Mouse (Mus musculus): ENCODE data around the gene Ica1. TPM values are rescaled to one million over a fixed set of nuclear protein-coding genes. Genes with fewer than 3 reads are reported as not detected.

The Ica1 gene
- polyA plus RNA-seq, 1 experiment from 2014 or later: 11.0 TPM

GRCm38 (mm10) chr6:8665786-8666185 lies 112.5 kb downstream of the Ica1 start:
- Histone ChIP-seq H3K9me3 (ENCODE audit: control insufficient read depth) (no peaks in the 10 kb centered on the region), H3K27me3 (replicated peaks; ENCODE audit: control insufficient read depth, insufficient read depth, low read length) (no peaks in the 10 kb centered on the region), H3K27ac (ENCODE audit: low read depth, low read length) (no peak overlapping the region), H3K4me3 (ENCODE audit: low read depth, low read length) (no peak overlapping the region), H3K4me1 (replicated peaks; ENCODE audit: control insufficient read depth, insufficient read depth, low read length) (no peaks in the 10 kb centered on the region), H3K9ac (ENCODE audit: low read depth, low read length) (no peak overlapping the region), H3K4me2 (replicated peaks; ENCODE audit: low read depth) (no peak overlapping the region), H3K36me3 (ENCODE audit: control insufficient read depth, insufficient read depth) (no peaks in the 10 kb centered on the region)
- 96% methylated on average over 5 of the region's 5 CpGs for WGBS
- ATAC-seq: no peak
- no peak for TF ChIP-seq CTCF (IDR thresholded peaks at IDR 0.05; ENCODE audit: low read depth)

- 86% methylated on average over 5 of the region's 5 CpGs for WGBS
- H3K27me3 ChIP-seq (replicated peaks; ENCODE audit: control insufficient read depth, insufficient read depth, low read length): no peaks in the 10 kb centered on the region
- no peaks in the 10 kb centered on the region for H3K36me3 ChIP-seq (ENCODE audit: control insufficient read depth, insufficient read depth)
- H3K9ac ChIP-seq (ENCODE audit: low read depth, low read length): no peak overlapping the region
- H3K4me3 ChIP-seq (ENCODE audit: low read depth, low read length): no peak overlapping the region
- H3K4me2 ChIP-seq (replicated peaks; ENCODE audit: low read depth): no peak overlapping the region
- no peaks in the 10 kb centered on the region for H3K4me1 ChIP-seq (replicated peaks; ENCODE audit: control insufficient read depth, insufficient read depth, low read length)
- no peak for ATAC-seq
- H3K27ac ChIP-seq (ENCODE audit: low read depth, low read length): no peak overlapping the region
- no peak for TF ChIP-seq CTCF (IDR thresholded peaks at IDR 0.05; ENCODE audit: low read depth)
- no peaks in the 10 kb centered on the region for H3K9me3 ChIP-seq (ENCODE audit: control insufficient read depth)
Observed at GRCm38 (mm10) chr6:8664956-8665355, 113.3 kb downstream of the Ica1 start.

DNA sequence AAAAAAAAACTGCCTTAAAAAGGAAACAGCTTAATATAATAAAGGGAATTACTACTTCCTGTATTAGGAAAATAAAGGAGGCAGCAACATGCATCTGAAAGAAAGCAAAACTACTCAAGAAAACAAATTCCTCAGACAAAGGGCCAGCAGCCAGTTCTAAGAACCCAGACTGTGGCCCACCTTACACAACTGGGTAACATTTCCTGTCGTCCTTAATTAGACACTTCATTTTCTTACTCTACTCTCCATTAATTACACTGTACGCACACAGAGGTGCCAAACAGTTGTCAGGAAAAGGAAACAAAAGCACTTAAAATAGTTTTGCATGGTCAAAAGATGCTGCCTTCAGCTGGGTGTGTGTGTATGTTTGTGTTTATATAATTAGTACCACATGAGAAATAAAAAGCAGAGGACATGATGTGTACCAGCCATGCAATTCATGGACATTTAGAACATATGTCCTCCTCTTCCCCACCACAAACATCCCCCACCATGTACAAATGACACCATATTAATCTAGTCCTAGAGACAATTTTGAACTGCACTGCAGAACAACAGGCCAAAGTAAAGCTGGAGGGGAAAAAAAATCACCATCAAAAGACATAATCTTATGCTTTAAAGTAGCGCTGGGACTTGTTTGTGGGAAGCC lies 115.1 kb downstream of the Ica1 start:
- Histone ChIP-seq H3K9ac (ENCODE audit: low read depth, low read length) (no peak overlapping the region), H3K4me2 (replicated peaks; ENCODE audit: low read depth) (no peak overlapping the region), H3K27ac (ENCODE audit: low read depth, low read length) (no peak overlapping the region), H3K9me3 (ENCODE audit: control insufficient read depth) (no peaks in the 10 kb centered on the region), H3K36me3 (ENCODE audit: control insufficient read depth, insufficient read depth) (no peaks in the 10 kb centered on the region), H3K4me1 (replicated peaks; ENCODE audit: control insufficient read depth, insufficient read depth, low read length) (no peaks in the 10 kb centered on the region), H3K4me3 (ENCODE audit: low read depth, low read length) (no peak overlapping the region), H3K27me3 (replicated peaks; ENCODE audit: control insufficient read depth, insufficient read depth, low read length) (no peaks in the 10 kb centered on the region)
- WGBS: 69% methylated on average over 3 of the region's 3 CpGs
- TF ChIP-seq CTCF (IDR thresholded peaks at IDR 0.05; ENCODE audit: low read depth): no peak
- no peak for ATAC-seq

GRCm38 (mm10) chr6:8661404-8661803 lies 116.9 kb downstream of the Ica1 start:
- H3K4me3 ChIP-seq (ENCODE audit: low read depth, low read length): no peak overlapping the region
- H3K27ac ChIP-seq (ENCODE audit: low read depth, low read length): no peak overlapping the region
- no peak overlapping the region for H3K4me2 ChIP-seq (replicated peaks; ENCODE audit: low read depth)
- WGBS: 87% methylated on average over 4 of the region's 4 CpGs
- H3K9ac ChIP-seq (ENCODE audit: low read depth, low read length): no peak overlapping the region
- no peaks in the 10 kb centered on the region for H3K9me3 ChIP-seq (ENCODE audit: control insufficient read depth)
- TF ChIP-seq CTCF (IDR thresholded peaks at IDR 0.05; ENCODE audit: low read depth): no peak
- ATAC-seq: no peak
- H3K4me1 ChIP-seq (replicated peaks; ENCODE audit: control insufficient read depth, insufficient read depth, low read length): no peaks in the 10 kb centered on the region
- H3K27me3 ChIP-seq (replicated peaks; ENCODE audit: control insufficient read depth, insufficient read depth, low read length): no peaks in the 10 kb centered on the region
- no peaks in the 10 kb centered on the region for H3K36me3 ChIP-seq (ENCODE audit: control insufficient read depth, insufficient read depth)

DNA sequence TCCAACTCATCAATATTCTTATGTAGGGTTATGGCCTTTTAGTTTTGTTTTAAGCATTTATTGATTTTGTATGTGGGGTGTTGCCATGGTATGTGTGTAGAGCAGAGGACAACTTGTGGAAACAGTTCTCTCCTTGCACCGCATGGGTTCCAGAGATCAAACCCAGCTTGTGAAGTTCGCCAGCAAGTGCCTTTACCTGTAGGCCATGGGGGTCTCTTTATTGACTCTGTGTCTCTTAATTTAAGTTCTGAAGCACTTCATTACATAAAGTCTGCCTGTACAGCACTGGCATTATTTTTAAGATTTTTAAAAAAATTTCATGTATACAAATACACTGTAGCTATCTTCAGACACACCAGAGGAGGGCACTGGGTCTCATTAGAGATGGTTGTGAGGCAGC lies 118.2 kb downstream of the Ica1 start:
- H3K4me3 ChIP-seq (ENCODE audit: low read depth, low read length): no peak overlapping the region
- TF ChIP-seq CTCF (IDR thresholded peaks at IDR 0.05; ENCODE audit: low read depth): no peak
- no peaks in the 10 kb centered on the region for H3K9me3 ChIP-seq (ENCODE audit: control insufficient read depth)
- no peaks in the 10 kb centered on the region for H3K36me3 ChIP-seq (ENCODE audit: control insufficient read depth, insufficient read depth)
- no peak for ATAC-seq
- no peak overlapping the region for H3K4me2 ChIP-seq (replicated peaks; ENCODE audit: low read depth)
- 91% methylated on average over 2 of the region's 2 CpGs for WGBS
- no peak overlapping the region for H3K27ac ChIP-seq (ENCODE audit: low read depth, low read length)
- no peaks in the 10 kb centered on the region for H3K4me1 ChIP-seq (replicated peaks; ENCODE audit: control insufficient read depth, insufficient read depth, low read length)
- no peak overlapping the region for H3K9ac ChIP-seq (ENCODE audit: low read depth, low read length)
- H3K27me3 ChIP-seq (replicated peaks; ENCODE audit: control insufficient read depth, insufficient read depth, low read length): no peaks in the 10 kb centered on the region

GRCm38 (mm10) chr6:8659194-8659959 lies 118.9 kb downstream of the Ica1 start:
- Histone ChIP-seq H3K9me3 (ENCODE audit: control insufficient read depth) (no peaks in the 10 kb centered on the region), H3K27ac (ENCODE audit: low read depth, low read length) (no peak overlapping the region), H3K27me3 (replicated peaks; ENCODE audit: control insufficient read depth, insufficient read depth, low read length) (no peaks in the 10 kb centered on the region), H3K9ac (ENCODE audit: low read depth, low read length) (no peak overlapping the region), H3K4me1 (replicated peaks; ENCODE audit: control insufficient read depth, insufficient read depth, low read length) (no peaks in the 10 kb centered on the region), H3K4me2 (replicated peaks; ENCODE audit: low read depth) (no peak overlapping the region), H3K36me3 (ENCODE audit: control insufficient read depth, insufficient read depth) (no peaks in the 10 kb centered on the region), H3K4me3 (ENCODE audit: low read depth, low read length) (no peak overlapping the region)
- no peak for ATAC-seq
- no peak for TF ChIP-seq CTCF (IDR thresholded peaks at IDR 0.05; ENCODE audit: low read depth)
- WGBS: 76% methylated on average over 13 of the region's 13 CpGs

Data from intestine, postnatal 0 days (tissue).